Mouse (Mus musculus) gastrocnemius, postnatal 36 days (tissue): ENCODE results near the gene Tns2. TPM values are rescaled to one million over a fixed set of nuclear protein-coding genes. Genes with fewer than 3 reads are reported as not detected.
"Not testable (repeated sequence)": the region's sequence is repeated elsewhere in the genome, so short reads cannot be mapped to it uniquely, and the experiment has no call there.

Source experiments
- DNase-seq, 2 experiments: peaks; one replicate each; pipeline ENCODE4 v3.0.0; 2022
- intact Hi-C: fragments of 180-260 bp; cut with DNase I; formaldehyde crosslinking; loops from one replicate; pipeline ENCODE4 v1.15.1; 2025
- total RNA-seq, 2 experiments: library from RNA; stranded (reverse); gene quantifications; 2 replicates each; pipeline ENCODE4 v1.2.3; 2021

The Tns2 gene
- total RNA-seq, 2 experiments from 2014 or later, result 34.7 to 36.0 TPM

- DNase-seq, result peak in 1 of 2 experiments; percentile 46
- intact Hi-C loops, result no loop called here
Observed at GRCm38 (mm10) chr15:102126303-102126702, 26.1 kb downstream of the Tns2 start.

- intact Hi-C loops, result no loop called here
Observed at GRCm38 (mm10) chr15:102133314-102133713, 33.1 kb downstream of the Tns2 start.

GRCm38 (mm10) chr15:102134709-102135108 is 34.5 kb downstream of the Tns2 start:
- intact Hi-C loops, result no loop called here
- no peak for DNase-seq

More at GRCm38 (mm10) chr15:102133314-102133713, 33.1 kb downstream of the Tns2 start:
- no peak for DNase-seq

GRCm38 (mm10) chr15:102135522-102136128 is 35.4 kb downstream of the Tns2 start:
- intact Hi-C loops, result no loop called here

GRCm38 (mm10) chr15:102136129-102136758 is 36.0 kb downstream of the Tns2 start, which contains the start of gene Spryd3:
TSS of gene Spryd3 (minus strand) at chr15:102136234.
- intact Hi-C loops, result no loop called here
- peak; percentile 94 to 99 for DNase-seq

More at GRCm38 (mm10) chr15:102135522-102136128, 35.4 kb downstream of the Tns2 start:
- DNase-seq, result no peak

GRCm38 (mm10) chr15:102141120-102141519 is 40.9 kb downstream of the Tns2 start:
- no peak for DNase-seq
- intact Hi-C loops, result no loop called here

- intact Hi-C loops, result no loop called here
- DNase-seq, result peak; percentile 45 to 66
Observed at GRCm38 (mm10) chr15:102142914-102143912, 43.0 kb downstream of the Tns2 start.

- intact Hi-C loops, result no loop called here
- DNase-seq, result peak; percentile 46 to 47
Observed at GRCm38 (mm10) chr15:102144274-102144711, 44.1 kb downstream of the Tns2 start, which contains the start of gene Igfbp6. TSS of gene Igfbp6 (plus strand) at chr15:102144362.

- DNase-seq, result no peak
- intact Hi-C loops, result loop anchor here (1.0 kb wide), 1 partner anchor 25 kb away; no protein-coding TSS in a partner anchor
Observed at GRCm38 (mm10) chr15:102144726-102145125, 44.5 kb downstream of the Tns2 start.

GRCm38 (mm10) chr15:102145330-102145729 is 45.1 kb downstream of the Tns2 start:
- intact Hi-C loops, result loop anchor here (1.0 kb wide), 1 partner anchor 26 kb away; no protein-coding TSS in a partner anchor
- peak in 1 of 2 experiments; percentile 64 for DNase-seq

GRCm38 (mm10) chr15:102146089-102146488 is 45.9 kb downstream of the Tns2 start:
- DNase-seq, result no peak
- intact Hi-C loops, result no loop called here

- intact Hi-C loops, result no loop called here
- no peak for DNase-seq
Observed at GRCm38 (mm10) chr15:102146882-102147281, 46.7 kb downstream of the Tns2 start.

GRCm38 (mm10) chr15:102147674-102148402 is 47.6 kb downstream of the Tns2 start:
- DNase-seq, result no peak
- intact Hi-C loops, result no loop called here

- intact Hi-C loops, result no loop called here
Observed at GRCm38 (mm10) chr15:102149561-102149960, 49.3 kb downstream of the Tns2 start.

GRCm38 (mm10) chr15:102150301-102151135 is 50.3 kb downstream of the Tns2 start, which contains the start of gene Soat2:
TSS of gene Soat2 (plus strand) at chr15:102150526.
- intact Hi-C loops, result no loop called here
- no peak for DNase-seq

More at GRCm38 (mm10) chr15:102149561-102149960, 49.3 kb downstream of the Tns2 start:
- DNase-seq, result no peak

GRCm38 (mm10) chr15:102152646-102153045 is 52.4 kb downstream of the Tns2 start:
- intact Hi-C loops, result no loop called here
- DNase-seq, result no peak

- intact Hi-C loops, DNase-seq: not testable (repeated sequence)
Observed at GRCm38 (mm10) chr15:102155006-102155405, 54.8 kb downstream of the Tns2 start.

- intact Hi-C loops, result no loop called here
- no peak for DNase-seq
Observed at GRCm38 (mm10) chr15:102156836-102157235, 56.6 kb downstream of the Tns2 start.
